Mouse (Mus musculus): Measurements from ENCODE around the gene Psmd14. TPM values are rescaled to one million over a fixed set of nuclear protein-coding genes. Genes with fewer than 3 reads are reported as not detected.

The Psmd14 gene
- polyA plus RNA-seq, 1 experiment from 2014 or later = 171 TPM

DNA sequence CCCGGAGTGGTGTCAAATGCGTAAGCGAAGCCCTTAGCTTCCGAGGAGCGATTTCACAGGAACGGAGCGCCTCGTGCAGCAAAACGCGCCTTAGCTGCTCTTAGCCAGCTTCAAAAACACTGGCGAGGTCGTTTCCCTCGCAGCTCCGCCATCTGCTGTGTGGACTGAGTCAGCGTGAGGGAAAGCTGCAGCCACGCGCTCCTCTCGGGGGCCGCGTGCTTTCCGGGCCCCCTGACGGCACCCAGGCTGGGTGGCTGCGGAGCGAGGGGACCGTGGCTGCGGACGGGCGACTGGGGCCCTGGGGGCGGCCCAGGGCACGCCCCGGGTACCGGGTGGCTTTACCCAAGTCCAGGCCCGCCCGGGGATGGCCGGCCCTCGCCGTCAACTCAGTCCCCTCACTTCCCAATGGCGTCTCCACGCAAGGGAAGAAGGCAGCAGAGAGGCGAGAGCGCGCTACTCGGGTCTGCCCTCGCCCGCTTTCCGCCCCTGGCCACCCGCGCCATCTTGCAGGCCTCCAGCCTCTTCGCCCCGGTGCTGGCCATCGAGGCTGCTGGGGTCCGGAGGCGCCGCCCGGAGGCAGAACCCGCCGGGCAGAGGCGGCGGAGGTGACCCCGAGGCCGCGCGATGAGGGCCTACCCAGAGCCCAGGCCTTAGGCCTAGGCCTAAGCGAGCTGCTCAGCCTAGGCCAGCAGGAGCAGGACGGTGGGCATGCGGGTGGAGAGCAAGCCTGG is 104.3 kb downstream of the Psmd14 start:
- WGBS = 9% methylated on average over 64 of the region's 66 CpGs
- no peak overlapping the region for H3K27ac ChIP-seq (ENCODE audit: low read length)
- ATAC-seq = peak; percentile 52
- H3K27me3 ChIP-seq (replicated peaks; ENCODE audit: control insufficient read depth, insufficient read depth, low read length) = peaks cover 43% of the 10 kb centered on the region
- H3K9me3 ChIP-seq (ENCODE audit: control insufficient read depth, low read length) = no peaks in the 10 kb centered on the region
- no peaks in the 10 kb centered on the region for H3K36me3 ChIP-seq (ENCODE audit: control insufficient read depth, insufficient read depth, low read length)
- H3K4me3 ChIP-seq (ENCODE audit: low read length) = peak overlapping the region; percentile 51
- peaks cover 20% of the 10 kb centered on the region for H3K4me1 ChIP-seq (ENCODE audit: control insufficient read depth, insufficient read depth, low read length)
- H3K4me2 ChIP-seq (ENCODE audit: low read depth, low read length) = peak overlapping the region; percentile 88
- peak overlapping the region; percentile 53 for H3K9ac ChIP-seq (ENCODE audit: low read depth, low read length)

DNA sequence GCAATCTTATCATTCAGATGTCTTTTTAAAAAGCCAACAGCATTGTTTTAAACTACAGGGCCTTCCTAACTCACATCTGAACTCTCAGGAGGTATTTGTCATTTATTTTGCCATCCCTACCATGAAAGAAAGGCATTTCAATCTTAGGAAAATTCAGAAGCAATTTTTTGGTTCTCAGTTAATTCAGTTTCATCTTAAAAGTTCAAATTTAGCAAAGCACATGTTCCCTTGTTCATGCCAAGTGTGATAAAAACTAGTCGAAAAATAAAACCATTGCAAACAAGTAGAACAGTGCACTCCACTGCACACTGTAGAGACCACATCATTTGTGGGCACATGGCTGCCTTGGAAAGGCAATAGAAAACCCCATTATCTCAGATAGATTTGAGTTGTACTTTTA is 106.7 kb downstream of the Psmd14 start:
- H3K4me3 ChIP-seq (ENCODE audit: low read length) = no peak overlapping the region
- no peak overlapping the region for H3K4me2 ChIP-seq (ENCODE audit: low read depth, low read length)
- 75% methylated on average over 1 of the region's 1 CpGs for WGBS
- no peaks in the 10 kb centered on the region for H3K36me3 ChIP-seq (ENCODE audit: control insufficient read depth, insufficient read depth, low read length)
- H3K9ac ChIP-seq (ENCODE audit: low read depth, low read length) = no peak overlapping the region
- no peak for ATAC-seq
- no peak overlapping the region for H3K27ac ChIP-seq (ENCODE audit: low read length)
- peaks cover 26% of the 10 kb centered on the region for H3K27me3 ChIP-seq (replicated peaks; ENCODE audit: control insufficient read depth, insufficient read depth, low read length)
- H3K4me1 ChIP-seq (ENCODE audit: control insufficient read depth, insufficient read depth, low read length) = peaks cover 9% of the 10 kb centered on the region
- no peaks in the 10 kb centered on the region for H3K9me3 ChIP-seq (ENCODE audit: control insufficient read depth, low read length)

DNA sequence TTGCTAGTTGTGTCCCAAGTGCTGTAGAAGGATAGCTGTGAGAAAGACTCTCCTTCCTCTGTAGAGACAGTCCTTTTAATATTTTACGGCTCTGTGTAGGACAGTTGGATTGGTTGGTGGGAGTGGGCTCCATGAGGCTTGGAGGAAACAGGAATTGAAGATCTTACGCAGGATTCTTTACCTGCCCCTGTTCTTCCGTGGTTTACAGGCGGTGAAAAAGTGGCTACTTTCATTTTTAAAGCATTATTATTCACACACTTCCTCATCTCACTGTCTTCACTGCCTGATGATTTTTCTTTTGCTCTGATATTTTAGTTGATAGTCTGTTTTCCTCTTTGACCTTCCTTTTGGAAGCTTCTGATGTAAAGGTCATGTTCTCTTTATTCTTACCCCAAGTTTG is 108.7 kb downstream of the Psmd14 start:
- WGBS = 74% methylated on average over 4 of the region's 4 CpGs

DNA sequence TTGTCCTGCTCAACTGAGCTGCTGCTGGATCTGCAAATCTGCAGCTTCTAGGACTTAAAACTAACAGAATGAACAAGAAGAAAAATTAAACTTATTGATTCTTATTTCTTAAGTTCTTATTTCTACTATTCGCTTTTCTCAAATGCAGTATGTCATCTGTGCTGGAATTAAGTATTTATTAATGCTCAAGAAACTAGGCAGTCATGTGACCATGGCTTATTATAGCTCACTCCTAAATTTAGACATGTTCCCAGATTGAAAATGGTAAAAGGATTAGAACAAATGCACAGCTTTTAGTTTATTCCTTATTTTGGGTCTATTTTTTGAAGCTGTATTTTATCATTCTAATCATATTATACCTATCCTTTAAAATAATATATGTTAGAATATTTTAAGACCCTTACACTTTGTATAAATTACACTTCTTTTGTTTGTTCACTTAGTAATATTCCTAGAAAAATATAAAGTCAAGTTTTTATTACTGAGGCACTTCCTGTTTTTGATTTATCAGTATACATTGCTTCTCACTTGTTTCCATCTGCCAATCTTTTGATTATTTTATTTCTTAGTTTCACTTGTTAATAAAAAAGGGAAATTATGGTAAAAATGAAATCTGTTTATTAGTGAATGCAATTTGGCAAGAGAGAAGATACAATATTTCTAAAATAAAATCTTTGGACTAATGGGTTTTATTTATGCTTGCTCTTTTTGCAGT is 112.1 kb downstream of the Psmd14 start:
- Histone ChIP-seq H3K9me3 (ENCODE audit: control insufficient read depth, low read length) (no peaks in the 10 kb centered on the region), H3K4me2 (ENCODE audit: low read depth, low read length) (no peak overlapping the region), H3K4me3 (ENCODE audit: low read length) (no peak overlapping the region), H3K4me1 (ENCODE audit: control insufficient read depth, insufficient read depth, low read length) (no peaks in the 10 kb centered on the region), H3K27ac (ENCODE audit: low read length) (no peak overlapping the region), H3K36me3 (ENCODE audit: control insufficient read depth, insufficient read depth, low read length) (no peaks in the 10 kb centered on the region), H3K9ac (ENCODE audit: low read depth, low read length) (no peak overlapping the region), H3K27me3 (replicated peaks; ENCODE audit: control insufficient read depth, insufficient read depth, low read length) (no peaks in the 10 kb centered on the region)
- WGBS = 84% methylated on average over 1 of the region's 1 CpGs
- no peak for ATAC-seq

More for the DNA sequence above, 108.7 kb downstream of the Psmd14 start:
- H3K36me3 ChIP-seq (ENCODE audit: control insufficient read depth, insufficient read depth, low read length) = no peaks in the 10 kb centered on the region
- H3K27ac ChIP-seq (ENCODE audit: low read length) = no peak overlapping the region
- no peak overlapping the region for H3K4me3 ChIP-seq (ENCODE audit: low read length)
- peaks cover 8% of the 10 kb centered on the region for H3K4me1 ChIP-seq (ENCODE audit: control insufficient read depth, insufficient read depth, low read length)
- H3K9me3 ChIP-seq (ENCODE audit: control insufficient read depth, low read length) = no peaks in the 10 kb centered on the region
- H3K27me3 ChIP-seq (replicated peaks; ENCODE audit: control insufficient read depth, insufficient read depth, low read length) = peaks cover 15% of the 10 kb centered on the region
- H3K4me2 ChIP-seq (ENCODE audit: low read depth, low read length) = no peak overlapping the region
- H3K9ac ChIP-seq (ENCODE audit: low read depth, low read length) = no peak overlapping the region
- ATAC-seq = no peak

DNA sequence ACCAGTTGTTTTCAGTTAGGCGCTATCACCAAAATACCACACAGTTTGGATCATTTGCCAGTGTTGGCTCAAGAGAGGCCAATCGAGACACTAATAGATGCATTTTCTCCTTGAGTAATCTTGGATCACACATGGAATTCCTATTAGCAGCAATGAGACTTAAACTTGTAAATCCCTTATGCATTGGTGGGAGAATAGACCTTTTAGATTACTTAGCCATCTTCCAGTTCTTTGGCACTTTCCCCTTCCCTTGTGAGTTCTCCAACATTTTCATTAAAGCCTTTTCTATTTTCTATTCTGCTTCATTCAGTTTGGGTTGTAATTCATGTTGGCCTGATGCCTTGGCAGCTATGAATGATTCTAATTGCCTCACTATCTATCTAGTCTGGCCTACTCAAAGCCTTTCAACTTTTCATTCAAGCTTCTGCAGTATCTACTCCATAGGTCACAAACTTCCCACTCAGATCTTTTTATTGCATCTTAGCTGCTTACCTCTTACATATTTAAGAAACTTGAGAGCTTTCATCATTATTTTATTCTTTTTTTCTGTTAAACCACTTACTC is 125.8 kb downstream of the Psmd14 start:
- no peak overlapping the region for H3K27ac ChIP-seq (ENCODE audit: low read length)
- WGBS = 90% methylated on average over 2 of the region's 2 CpGs
- no peak overlapping the region for H3K9ac ChIP-seq (ENCODE audit: low read depth, low read length)
- H3K36me3 ChIP-seq (ENCODE audit: control insufficient read depth, insufficient read depth, low read length) = no peaks in the 10 kb centered on the region
- no peak overlapping the region for H3K4me3 ChIP-seq (ENCODE audit: low read length)
- no peaks in the 10 kb centered on the region for H3K27me3 ChIP-seq (replicated peaks; ENCODE audit: control insufficient read depth, insufficient read depth, low read length)
- no peak for ATAC-seq
- H3K4me2 ChIP-seq (ENCODE audit: low read depth, low read length) = no peak overlapping the region
- no peaks in the 10 kb centered on the region for H3K9me3 ChIP-seq (ENCODE audit: control insufficient read depth, low read length)
- H3K4me1 ChIP-seq (ENCODE audit: control insufficient read depth, insufficient read depth, low read length) = no peaks in the 10 kb centered on the region

Small RNA genes lying within 50 kb of the gene (microRNA-seq; reads per million reads assigned to microRNA genes)
- gene Gm22403 = not detected

Other genes with a start within 250 kb of the Psmd14 start
- 23.9 and 24.5 TPM in 2 replicates for gene Tank, start 133.1 kb upstream of the Psmd14 start, polyA plus RNA-seq (2015; fragmentation: Nextera tagmentation; extraction: Ambion mirVana)
- gene Tbr1, start 91.2 kb downstream of the Psmd14 start, polyA plus RNA-seq (2015; fragmentation: Nextera tagmentation; extraction: Ambion mirVana) = not detected in 2 replicates

All from intestine, embryonic 16.5 days (tissue).